Mouse (Mus musculus) E14TG2a.4 (cell line): Measurements from ENCODE around the gene Xlr3a.
"Not testable (repeated sequence)": the region's sequence is repeated elsewhere in the genome, so short reads cannot be mapped to it uniquely, and the experiment has no call there.

Source experiments
- H3K27me3 ChIP-seq: 2 replicates; pipeline ENCODE4 v1.6.1; 2014; ENCODE audit warnings: low read length, control low read depth; ENCODE audit not compliant: insufficient read depth
- H3K36me3 ChIP-seq: 2 replicates; pipeline ENCODE4 v1.6.1; 2014; ENCODE audit warnings: low read length, control low read depth; ENCODE audit not compliant: insufficient read depth
- H3K4me1 ChIP-seq: replicated peaks from 2 replicates; pipeline ENCODE4 v1.6.1; 2014; ENCODE audit warnings: low read depth, low read length, control low read depth
- H3K4me3 ChIP-seq: replicated peaks from 2 replicates; pipeline ENCODE4 v1.5.1; 2014; ENCODE audit warnings: mild to moderate bottlenecking, low read length
- H3K9me3 ChIP-seq: 2 replicates; pipeline ENCODE4 v1.6.1; 2014; ENCODE audit warnings: low read length, control low read depth
- CTCF ChIP-seq: conservative IDR thresholded peaks from 2 replicates; pipeline ENCODE4 v1.5.1; 2014; ENCODE audit warnings: low read length
- NANOG ChIP-seq: IDR thresholded peaks from 2 replicates; pipeline ENCODE4 v1.6.1; 2014; ENCODE audit warnings: borderline replicate concordance, low read length, mixed read lengths
- POU5F1 ChIP-seq: IDR thresholded peaks from 2 replicates; pipeline ENCODE4 v1.6.1; 2014; ENCODE audit warnings: low read length, borderline replicate concordance

The Xlr3a gene

GRCm38 (mm10) chrX:73096941-73097508 lies at the start of gene Xlr3a:
Xlr3a (minus strand) TSS chrX:73097095.
- not testable (repeated sequence) for H3K9me3 ChIP-seq, H3K27me3 ChIP-seq, H3K4me1 ChIP-seq, H3K36me3 ChIP-seq, H3K4me3 ChIP-seq

- H3K4me1 ChIP-seq, H3K36me3 ChIP-seq, H3K4me3 ChIP-seq, H3K27me3 ChIP-seq, H3K9me3 ChIP-seq: not testable (repeated sequence)
Observed at GRCm38 (mm10) chrX:73143218-73143618, 46.3 kb upstream of the Xlr3a start.

- H3K9me3 ChIP-seq, H3K4me1 ChIP-seq, H3K4me3 ChIP-seq, H3K36me3 ChIP-seq, H3K27me3 ChIP-seq: not testable (repeated sequence)
Observed at GRCm38 (mm10) chrX:73122859-73123829, 26.2 kb upstream of the Xlr3a start.

- not testable (repeated sequence) for H3K4me3 ChIP-seq, H3K27me3 ChIP-seq, H3K9me3 ChIP-seq, H3K36me3 ChIP-seq, H3K4me1 ChIP-seq
Observed at GRCm38 (mm10) chrX:73116747-73117146, 19.9 kb upstream of the Xlr3a start, which contains the start of gene Gm14685. Gm14685 (plus strand) TSS chrX:73117047.

GRCm38 (mm10) chrX:73082267-73083055 lies 14.4 kb downstream of the Xlr3a start, which contains the start of gene Xlr4a:
Xlr4a (minus strand) TSS chrX:73082478.
- not testable (repeated sequence) for H3K36me3 ChIP-seq, H3K27me3 ChIP-seq, H3K4me3 ChIP-seq, H3K9me3 ChIP-seq, H3K4me1 ChIP-seq

- peaks cover 10% of the 10 kb centered on the region; the same call in 1 of the 2 replicates for H3K4me1 ChIP-seq
Observed at GRCm38 (mm10) chrX:73066765-73067312, 30.1 kb downstream of the Xlr3a start.

GRCm38 (mm10) chrX:73064415-73064793 lies 32.5 kb downstream of the Xlr3a start, which contains the start of gene Pnma3:
Pnma3 (plus strand) TSS chrX:73064787.
- Histone ChIP-seq H3K4me1 (peaks cover 10% of the 10 kb centered on the region; the same call in 1 of the 2 replicates), H3K4me3 (peak within 1 kb of the TSS; percentile 29; the same call in 1 of the 2 replicates), H3K27me3 (peaks cover 41% of the 10 kb centered on the region), H3K9me3 (no peaks in the 10 kb centered on the region), H3K36me3 (no peaks in the 10 kb centered on the region)
- TF ChIP-seq NANOG (no peak), POU5F1 (no peak)

More at GRCm38 (mm10) chrX:73066765-73067312, 30.1 kb downstream of the Xlr3a start:
- H3K9me3 ChIP-seq, H3K36me3 ChIP-seq, H3K4me3 ChIP-seq: not testable (repeated sequence)
- peaks cover 39% of the 10 kb centered on the region for H3K27me3 ChIP-seq

- Histone ChIP-seq H3K27me3 (peaks cover 41% of the 10 kb centered on the region), H3K4me3 (peak overlapping the region; percentile 29; the same call in 1 of the 2 replicates), H3K4me1 (peaks cover 10% of the 10 kb centered on the region; the same call in 1 of the 2 replicates), H3K9me3 (no peaks in the 10 kb centered on the region), H3K36me3 (no peaks in the 10 kb centered on the region)
- TF ChIP-seq NANOG (no peak), POU5F1 (no peak), CTCF (no peak)
Observed at GRCm38 (mm10) chrX:73063512-73064414, 33.1 kb downstream of the Xlr3a start.
